Mouse (Mus musculus) MEL (cell line): ENCODE results near the gene Asah2. TPM values are rescaled to one million over a fixed set of nuclear protein-coding genes. Genes with fewer than 3 reads are reported as not detected.

Experiments
- DNase-seq: peaks from one replicate; pipeline ENCODE4 v3.0.0; 2011; ENCODE audit warnings: low read depth, low spot score
- H3K27ac ChIP-seq: 2 replicates; pipeline ENCODE4 v1.5.1; 2012; ENCODE audit warnings: low read depth, mild to moderate bottlenecking, control low read depth, low read length, moderate library complexity; ENCODE audit not compliant: control insufficient read depth
- H3K27me3 ChIP-seq, 2 experiments: fragments of 150-350 bp in 1 of 2; sonication (generic) in 1 of 2; 2 replicates each; pipeline ENCODE4 v1.6.1; 2012; ENCODE audit warnings: low read length in 2 of 2, mild to moderate bottlenecking in 2 of 2, improper control_type of control experiment in 1 of 2, moderate library complexity in 1 of 2; ENCODE audit not compliant: insufficient read depth in 2 of 2, control insufficient read depth in 1 of 2
- H3K36me3 ChIP-seq, 2 experiments: 2 replicates each; pipeline ENCODE4 v1.6.1; 2012 to 2014; ENCODE audit warnings: low read length in 2 of 2, improper control_type of control experiment in 1 of 2, inconsistent platforms in 1 of 2, mild to moderate bottlenecking in 1 of 2; ENCODE audit not compliant: insufficient read depth in 2 of 2, control insufficient read depth in 1 of 2
- H3K4me1 ChIP-seq, 2 experiments: fragments of 150-350 bp in 1 of 2; sonication (generic) in 1 of 2; 2 replicates each; pipeline ENCODE4 v1.6.1; 2012; ENCODE audit warnings: low read length in 2 of 2, improper control_type of control experiment in 1 of 2, mild to moderate bottlenecking in 1 of 2; ENCODE audit not compliant: insufficient read depth in 2 of 2, control insufficient read depth in 1 of 2
- H3K4me3 ChIP-seq, 2 experiments: fragments of 150-350 bp in 1 of 2; sonication (generic) in 1 of 2; 2 replicates each; pipeline ENCODE4 v1.5.1; 2012; ENCODE audit warnings: low read depth in 2 of 2, low read length in 2 of 2, mild to moderate bottlenecking in 2 of 2, moderate library complexity in 2 of 2, control low read depth in 1 of 2, improper control_type of control experiment in 1 of 2; ENCODE audit not compliant: control insufficient read depth in 1 of 2, insufficient read depth in 1 of 2
- H3K79me2 ChIP-seq: 2 replicates; pipeline ENCODE4 v1.6.1; 2012; ENCODE audit warnings: mild to moderate bottlenecking, low read length, moderate library complexity; ENCODE audit not compliant: control insufficient read depth, poor library complexity, insufficient read depth
- H3K9ac ChIP-seq: 2 replicates; pipeline ENCODE4 v1.6.1; 2012; ENCODE audit warnings: low read depth, mild to moderate bottlenecking, control low read depth, low read length, moderate library complexity; ENCODE audit not compliant: control insufficient read depth, poor library complexity, severe bottlenecking
- H3K9me3 ChIP-seq: fragments of 150-350 bp; sonication (generic); replicated peaks from 2 replicates; pipeline ENCODE4 v1.6.1; 2012; ENCODE audit warnings: mild to moderate bottlenecking, low read length, improper control_type of control experiment, moderate library complexity; ENCODE audit not compliant: insufficient read depth
- BHLHE40 ChIP-seq: IDR thresholded peaks from 2 replicates; pipeline ENCODE4 v1.6.1; 2012; ENCODE audit warnings: low read depth, mild to moderate bottlenecking, inconsistent platforms, low read length, improper control_type of control experiment, borderline replicate concordance
- CHD2 ChIP-seq: IDR thresholded peaks from 2 replicates; pipeline ENCODE4 v1.6.1; 2011; ENCODE audit warnings: low read length, improper control_type of control experiment
- E2F4 ChIP-seq: IDR thresholded peaks from 2 replicates; pipeline ENCODE4 v1.6.1; 2011; ENCODE audit warnings: low read depth, low read length, improper control_type of control experiment, borderline replicate concordance
- GABPA ChIP-seq: IDR thresholded peaks from 2 replicates; pipeline ENCODE4 v1.6.1; 2012; ENCODE audit warnings: low read depth, mild to moderate bottlenecking, inconsistent platforms, low read length, improper control_type of control experiment, moderate library complexity
- HCFC1 ChIP-seq: IDR thresholded peaks from 2 replicates; pipeline ENCODE4 v1.6.1; 2012; ENCODE audit warnings: low read depth, mild to moderate bottlenecking, inconsistent platforms, low read length, improper control_type of control experiment, moderate library complexity
- JUND ChIP-seq: IDR thresholded peaks from 2 replicates; pipeline ENCODE4 v1.6.1; 2011; ENCODE audit warnings: low read depth, mild to moderate bottlenecking, improper control_type of control experiment, low read length
- KAT2A ChIP-seq: conservative IDR thresholded peaks from 2 replicates; pipeline ENCODE4 v1.6.1; 2012; ENCODE audit warnings: low read depth, low read length, improper control_type of control experiment, inconsistent platforms
- MAFK ChIP-seq: IDR thresholded peaks from 2 replicates; pipeline ENCODE4 v1.6.1; 2011; ENCODE audit warnings: low read depth, mild to moderate bottlenecking, low read length, improper control_type of control experiment, borderline replicate concordance
- MAX ChIP-seq: IDR thresholded peaks from 2 replicates; pipeline ENCODE4 v1.6.1; 2011; ENCODE audit warnings: low read length, improper control_type of control experiment
- MYB ChIP-seq: IDR thresholded peaks from 2 replicates; pipeline ENCODE4 v1.6.1; 2011; ENCODE audit warnings: mild to moderate bottlenecking, low read depth, low read length, improper control_type of control experiment
- MYC ChIP-seq: IDR thresholded peaks from 2 replicates; pipeline ENCODE4 v1.6.1; 2011; ENCODE audit warnings: low read depth, mild to moderate bottlenecking, low read length, improper control_type of control experiment, moderate library complexity
- NRF1 ChIP-seq: IDR thresholded peaks from 2 replicates; pipeline ENCODE4 v1.6.1; 2014; ENCODE audit warnings: low read depth, mild to moderate bottlenecking, inconsistent platforms, low read length, improper control_type of control experiment, moderate library complexity; ENCODE audit not compliant: poor library complexity, insufficient read depth, severe bottlenecking
- RAD21 ChIP-seq: IDR thresholded peaks from 2 replicates; pipeline ENCODE4 v1.6.1; 2011; ENCODE audit warnings: mild to moderate bottlenecking, low read depth, low read length, improper control_type of control experiment
- RCOR1 ChIP-seq: IDR thresholded peaks from 2 replicates; pipeline ENCODE4 v1.6.1; 2012; ENCODE audit warnings: low read depth, mild to moderate bottlenecking, inconsistent platforms, low read length, improper control_type of control experiment
- SIN3A ChIP-seq: IDR thresholded peaks from 2 replicates; pipeline ENCODE4 v1.6.1; 2012; ENCODE audit warnings: low read length, improper control_type of control experiment, inconsistent platforms
- TAL1 ChIP-seq: IDR thresholded peaks from 2 replicates; pipeline ENCODE4 v1.6.1; 2012; ENCODE audit warnings: mild to moderate bottlenecking, inconsistent platforms, low read length, moderate library complexity, mixed read lengths
- UBTF ChIP-seq: IDR thresholded peaks from 2 replicates; pipeline ENCODE4 v1.6.1; 2012; ENCODE audit warnings: low read depth, mild to moderate bottlenecking, inconsistent platforms, low read length, improper control_type of control experiment, moderate library complexity, borderline replicate concordance; ENCODE audit not compliant: insufficient read depth
- USF1 ChIP-seq: IDR thresholded peaks from 2 replicates; pipeline ENCODE4 v1.6.1; 2014; ENCODE audit warnings: low read depth, mild to moderate bottlenecking, inconsistent platforms, low read length, improper control_type of control experiment, moderate library complexity
- USF2 ChIP-seq, 2 experiments: IDR thresholded peaks; 2 replicates each; pipeline ENCODE4 v1.6.1; 2011 to 2012; ENCODE audit warnings: improper control_type of control experiment in 2 of 2, low read length in 2 of 2, borderline replicate concordance in 1 of 2, inconsistent platforms in 1 of 2, low read depth in 1 of 2, mild to moderate bottlenecking in 1 of 2; ENCODE audit not compliant: insufficient read depth in 1 of 2
- ZKSCAN1 ChIP-seq: IDR thresholded peaks from 2 replicates; pipeline ENCODE4 v1.6.1; 2012; ENCODE audit warnings: low read depth, mild to moderate bottlenecking, inconsistent platforms, low read length, improper control_type of control experiment, moderate library complexity
- ZMIZ1 ChIP-seq: IDR thresholded peaks from 2 replicates; pipeline ENCODE4 v1.6.1; 2012; ENCODE audit warnings: low read depth, mild to moderate bottlenecking, inconsistent platforms, low read length, improper control_type of control experiment, moderate library complexity
- ZNF384 ChIP-seq: IDR thresholded peaks from 2 replicates; pipeline ENCODE4 v1.6.1; 2012; ENCODE audit warnings: low read depth, mild to moderate bottlenecking, inconsistent platforms, low read length, improper control_type of control experiment
- polyA plus RNA-seq, 2 experiments: library from polyadenylated mRNA; stranded (reverse) in 1 of 2; unstranded in 1 of 2; fragments of >175 nt in 1 of 2; fragments of >200 nt in 1 of 2; gene quantifications; 2 replicates each; pipeline versions ENCODE4 v1.2.1 to v1.2.4; 2012; ENCODE audit warnings: low replicate concordance in 2 of 2, low read depth in 1 of 2; ENCODE audit not compliant: insufficient read length in 2 of 2, insufficient read depth in 1 of 2, missing spikeins in 1 of 2
- total RNA-seq: library from RNA; depleted of rRNA; stranded (reverse); fragments of 300-350 nt; gene quantifications from 2 replicates; pipeline ENCODE4 v1.2.3, GENCODE M21; 2012

The Asah2 gene
- total and polyA plus RNA-seq, 3 experiments = 0.58 to 1.3 TPM; not detected in 1

DNA sequence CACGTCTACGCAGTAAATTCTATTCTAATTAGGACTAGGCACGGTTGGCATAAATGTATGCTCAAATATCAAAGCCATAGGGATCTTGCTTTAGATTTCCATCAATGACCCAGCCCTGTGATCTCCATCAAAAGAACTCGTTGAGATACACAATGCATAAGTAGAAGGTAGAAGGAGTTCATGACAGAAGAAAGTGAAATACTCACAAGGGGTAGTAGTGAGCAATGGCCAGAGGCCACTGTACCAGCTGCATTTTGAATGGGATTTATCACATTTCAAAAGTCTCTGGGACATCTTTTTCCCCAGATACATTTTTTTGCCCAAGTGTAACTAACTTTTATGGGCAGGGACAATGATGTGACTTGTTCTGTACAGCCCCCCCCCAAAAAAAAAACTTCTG is 153.7 kb downstream of the Asah2 start:
- Histone ChIP-seq H3K27me3 (peaks cover 3% of the 10 kb centered on the region in 2 experiments; a peak in 2 of 4 replicates), H3K9me3 (no peaks in the 10 kb centered on the region), H3K4me1 (no peaks in the 10 kb centered on the region), H3K27ac (no peak overlapping the region), H3K4me3 (no peak overlapping the region), H3K79me2 (no peaks in the 10 kb centered on the region), H3K9ac (no peak overlapping the region), H3K36me3 (no peaks in the 10 kb centered on the region)
- TF ChIP-seq CHD2 = no peak
- TF ChIP-seq JUND = no peak
- TF ChIP-seq UBTF = no peak
- no peak for TF ChIP-seq ZKSCAN1
- TF ChIP-seq ZNF384 = no peak
- TF ChIP-seq RCOR1 = no peak
- no peak for TF ChIP-seq TAL1
- TF ChIP-seq MAX = no peak
- TF ChIP-seq MAFK = no peak
- TF ChIP-seq ZMIZ1 = no peak
- no peak for TF ChIP-seq USF1
- TF ChIP-seq GABPA = no peak
- TF ChIP-seq E2F4 = no peak
- TF ChIP-seq MYB = no peak
- no peak for TF ChIP-seq RAD21
- TF ChIP-seq BHLHE40 = no peak
- no peak for TF ChIP-seq MYC
- no peak for TF ChIP-seq SIN3A
- no peak for TF ChIP-seq HCFC1
- no peak for DNase-seq

DNA sequence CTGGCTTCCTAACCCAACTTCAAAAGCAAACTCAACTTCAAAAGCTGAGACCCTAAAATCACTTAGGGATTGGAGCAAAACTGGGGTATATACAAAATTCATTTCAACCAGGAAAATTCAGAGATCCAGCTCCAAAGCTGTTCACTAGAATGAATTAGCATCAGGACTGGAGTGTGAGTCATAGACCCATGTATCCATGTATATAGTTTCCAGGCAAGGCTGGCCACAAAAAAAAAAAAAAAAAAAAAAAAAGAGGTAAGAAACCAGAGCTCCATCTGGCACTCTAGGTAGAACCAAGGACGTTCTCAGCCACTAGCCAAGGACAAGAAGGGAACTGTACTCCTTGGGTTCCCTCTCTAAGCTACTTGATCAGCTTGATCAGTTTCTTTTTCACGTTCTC is 154.2 kb downstream of the Asah2 start:
- peaks cover 3% of the 10 kb centered on the region in 2 experiments; a peak in 2 of 4 replicates for H3K27me3 ChIP-seq
- no peak overlapping the region for H3K27ac ChIP-seq
- no peak for TF ChIP-seq ZNF384
- TF ChIP-seq RAD21 = no peak
- no peak for TF ChIP-seq ZMIZ1
- no peak for TF ChIP-seq JUND
- TF ChIP-seq HCFC1 = no peak
- no peak for TF ChIP-seq USF2 (IDR thresholded peaks at IDR 0.05; ENCODE audit: borderline replicate concordance in 1 of 2, insufficient read depth in 1 of 2, low read depth in 1 of 2, low read length in 2 of 2)
- no peak for TF ChIP-seq NRF1
- no peak for TF ChIP-seq UBTF
- no peak for TF ChIP-seq ZKSCAN1
- no peak for TF ChIP-seq KAT2A
- no peak overlapping the region for H3K9ac ChIP-seq
- no peaks in the 10 kb centered on the region for H3K79me2 ChIP-seq
- H3K4me1 ChIP-seq = no peaks in the 10 kb centered on the region
- DNase-seq = no peak
- H3K9me3 ChIP-seq = no peaks in the 10 kb centered on the region
- no peak overlapping the region for H3K4me3 ChIP-seq
- no peaks in the 10 kb centered on the region for H3K36me3 ChIP-seq
